Mouse (Mus musculus) C2C12 (cell line): ENCODE measurements at regions not wholly inside any gene's neighbourhood (a gene's known extent, or its start where the extent isn't known, plus 50 kb on each side); places are given as distances from the start of the nearest gene placed in this dataset.

ENCODE experiments used
- H3K27me3 ChIP-seq: one replicate; pipeline ENCODE4 v1.6.1; 2011; ENCODE audit not compliant: control insufficient read depth, insufficient read depth, insufficient read length
- H3K36me3 ChIP-seq: one replicate; pipeline ENCODE4 v1.6.1; 2011; ENCODE audit not compliant: control insufficient read depth, insufficient read depth
- H3K4me3 ChIP-seq: one replicate; pipeline ENCODE4 v1.5.1; 2011; ENCODE audit warnings: mild to moderate bottlenecking, control low read depth; ENCODE audit not compliant: poor library complexity, insufficient read depth, severe bottlenecking
- H3K79me2 ChIP-seq: one replicate; pipeline ENCODE4 v1.6.1; 2011; ENCODE audit not compliant: control insufficient read depth, insufficient read depth
- H3K79me3 ChIP-seq: one replicate; pipeline ENCODE4 v1.6.1; 2011; ENCODE audit warnings: low read depth, control low read depth
- H3ac ChIP-seq: one replicate; pipeline ENCODE3; 2011; ENCODE audit warnings: low read depth; ENCODE audit not compliant: control insufficient read depth, insufficient read length
- CEBPB ChIP-seq: IDR thresholded peaks from one replicate; pipeline ENCODE4 v1.6.1; 2011; ENCODE audit warnings: low read depth, mild to moderate bottlenecking, control low read depth, moderate library complexity
- CTCF ChIP-seq: IDR thresholded peaks from one replicate; pipeline ENCODE4 v1.5.1; 2011; ENCODE audit not compliant: control insufficient read depth, insufficient read depth, insufficient read length
- FOSL1 ChIP-seq: IDR thresholded peaks from one replicate; pipeline ENCODE4 v1.8.0; 2011; ENCODE audit warnings: mild to moderate bottlenecking, low read length; ENCODE audit not compliant: poor library complexity, insufficient read depth, severe bottlenecking
- MAX ChIP-seq: IDR thresholded peaks from one replicate; pipeline ENCODE4 v1.6.1; 2011; ENCODE audit warnings: mild to moderate bottlenecking, control low read depth
- MYOD1 ChIP-seq: IDR thresholded peaks from one replicate; pipeline ENCODE4 v1.6.1; 2011; ENCODE audit warnings: low read depth; ENCODE audit not compliant: control insufficient read depth, insufficient read length
- MYOG ChIP-seq: IDR thresholded peaks from one replicate; pipeline ENCODE4 v1.6.1; 2011; ENCODE audit not compliant: control insufficient read depth, insufficient read length; ENCODE audit errors: extremely low read depth
- USF1 ChIP-seq: IDR thresholded peaks from one replicate; pipeline ENCODE4 v1.6.1; 2011; ENCODE audit warnings: low read depth, mild to moderate bottlenecking, control low read depth, moderate library complexity

DNA sequence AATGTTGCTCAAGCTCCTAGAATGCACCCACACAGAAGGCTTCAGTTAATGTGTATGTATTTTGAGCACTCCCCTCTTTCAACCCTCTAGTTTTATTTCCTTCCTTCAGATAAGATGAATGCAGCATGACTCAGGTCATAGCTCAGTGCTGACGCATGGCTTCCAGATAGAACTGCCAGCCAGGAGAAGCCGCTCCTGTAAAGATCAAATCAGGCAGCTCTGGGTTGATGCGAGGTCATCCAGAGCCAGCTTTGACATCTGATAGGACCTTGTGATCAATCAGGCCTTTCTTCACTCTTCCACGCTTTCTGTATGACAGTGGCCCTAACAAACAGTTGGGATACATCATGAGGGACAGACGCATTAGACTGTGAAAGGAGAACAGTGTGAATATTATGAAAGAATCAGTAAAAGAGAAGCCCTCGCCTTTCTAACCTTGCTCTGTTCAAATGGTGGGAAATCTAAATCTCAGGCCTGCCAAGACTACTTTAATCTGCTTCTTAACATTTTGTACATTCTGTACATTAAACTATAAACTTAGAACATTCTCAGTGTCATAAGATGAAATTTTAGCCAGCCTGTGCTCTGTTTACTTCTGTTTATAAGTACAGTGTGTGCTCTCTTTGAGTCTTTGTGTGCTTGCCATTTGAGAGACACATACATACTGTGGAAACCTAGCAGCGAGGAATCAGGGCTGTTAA lies 807.9 kb upstream of the Tbl1xr1 start:
- Histone ChIP-seq H3K27me3 (no peaks in the 10 kb centered on the region), H3K79me3 (no peaks in the 10 kb centered on the region), H3K4me3 (no peak overlapping the region), H3K79me2 (no peaks in the 10 kb centered on the region), H3K36me3 (no peaks in the 10 kb centered on the region), H3ac (no peak overlapping the region)
- no peak for TF ChIP-seq MYOD1
- TF ChIP-seq CEBPB = no peak
- TF ChIP-seq CTCF = no peak
- TF ChIP-seq USF1 = no peak
- no peak for TF ChIP-seq MYOG
- TF ChIP-seq FOSL1 = peak; percentile 61
- TF ChIP-seq MAX = no peak

DNA sequence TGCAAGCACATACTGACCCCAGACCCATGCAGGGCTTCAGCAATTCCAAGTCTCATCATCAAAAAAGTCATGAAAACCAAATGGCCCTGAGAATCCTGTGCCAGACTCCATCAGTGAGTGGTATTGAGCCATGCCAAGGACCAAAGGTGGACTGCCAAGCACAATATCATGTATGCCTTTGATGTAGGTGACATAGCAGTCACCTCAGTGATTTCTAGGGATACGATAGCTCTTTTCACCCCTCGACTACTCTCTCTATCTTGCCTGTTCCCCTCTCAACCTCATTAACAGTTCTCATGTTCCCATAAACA lies 807.4 kb upstream of the Tbl1xr1 start:
- no peak overlapping the region for H3K4me3 ChIP-seq
- TF ChIP-seq MYOG = no peak
- no peak for TF ChIP-seq MAX
- TF ChIP-seq CTCF = no peak
- TF ChIP-seq CEBPB = no peak
- TF ChIP-seq FOSL1 = no peak
- TF ChIP-seq MYOD1 = no peak
- no peak for TF ChIP-seq USF1
- H3K79me2 ChIP-seq = no peaks in the 10 kb centered on the region
- no peak overlapping the region for H3ac ChIP-seq
- H3K36me3 ChIP-seq = no peaks in the 10 kb centered on the region
- no peaks in the 10 kb centered on the region for H3K79me3 ChIP-seq
- H3K27me3 ChIP-seq = no peaks in the 10 kb centered on the region

DNA sequence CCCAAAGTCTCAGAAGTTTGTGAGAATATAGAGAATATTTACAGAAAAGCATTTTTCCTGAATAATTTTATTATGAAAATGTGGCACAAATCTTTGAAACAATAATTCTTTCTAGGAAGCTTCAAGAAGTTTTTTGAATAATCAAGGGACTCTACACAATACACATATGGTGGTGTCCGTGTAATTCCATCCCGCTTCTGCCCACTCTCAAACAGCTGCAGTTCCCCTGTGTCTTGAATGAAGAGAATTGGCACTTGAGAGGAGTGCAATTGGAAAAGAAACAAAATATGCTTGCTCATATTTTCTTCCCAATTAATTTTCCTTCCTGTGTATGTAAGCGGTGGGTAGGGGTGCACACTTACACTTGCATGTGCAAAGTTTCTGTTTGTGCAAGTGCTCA lies 805.7 kb upstream of the Tbl1xr1 start:
- no peak overlapping the region for H3ac ChIP-seq
- TF ChIP-seq CEBPB (no peak), MAX (no peak), CTCF (no peak), MYOG (no peak), USF1 (no peak), FOSL1 (no peak), MYOD1 (no peak)
- no peaks in the 10 kb centered on the region for H3K27me3 ChIP-seq
- H3K79me2 ChIP-seq = no peaks in the 10 kb centered on the region
- no peaks in the 10 kb centered on the region for H3K36me3 ChIP-seq
- H3K4me3 ChIP-seq = no peak overlapping the region
- H3K79me3 ChIP-seq = no peaks in the 10 kb centered on the region

DNA sequence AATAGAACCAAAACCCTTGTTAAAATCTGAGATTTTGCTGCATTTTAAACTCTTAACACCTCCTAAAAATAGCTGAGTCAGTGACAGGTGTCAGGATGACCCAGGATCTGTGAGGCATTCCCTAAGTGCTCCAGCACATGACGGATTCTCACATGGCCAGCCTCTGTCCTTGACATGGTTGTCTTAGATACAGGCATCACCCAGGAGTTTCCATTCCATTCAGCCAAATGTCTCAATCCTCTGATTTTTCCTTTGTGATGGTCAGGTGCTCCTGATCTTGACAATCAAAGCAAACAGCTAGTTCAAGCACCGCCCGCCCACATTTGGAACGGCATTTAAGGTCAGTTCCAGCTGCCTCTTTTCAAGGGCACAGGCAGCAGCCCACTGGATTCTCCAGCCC lies 804.2 kb upstream of the Tbl1xr1 start:
- TF ChIP-seq USF1 = no peak
- no peak for TF ChIP-seq MAX
- TF ChIP-seq FOSL1 = no peak
- no peak for TF ChIP-seq MYOD1
- no peak for TF ChIP-seq CEBPB
- no peak for TF ChIP-seq CTCF
- no peak for TF ChIP-seq MYOG
- Histone ChIP-seq H3K36me3 (no peaks in the 10 kb centered on the region), H3K4me3 (no peak overlapping the region), H3ac (no peak overlapping the region), H3K79me2 (no peaks in the 10 kb centered on the region), H3K27me3 (no peaks in the 10 kb centered on the region), H3K79me3 (no peaks in the 10 kb centered on the region)

DNA sequence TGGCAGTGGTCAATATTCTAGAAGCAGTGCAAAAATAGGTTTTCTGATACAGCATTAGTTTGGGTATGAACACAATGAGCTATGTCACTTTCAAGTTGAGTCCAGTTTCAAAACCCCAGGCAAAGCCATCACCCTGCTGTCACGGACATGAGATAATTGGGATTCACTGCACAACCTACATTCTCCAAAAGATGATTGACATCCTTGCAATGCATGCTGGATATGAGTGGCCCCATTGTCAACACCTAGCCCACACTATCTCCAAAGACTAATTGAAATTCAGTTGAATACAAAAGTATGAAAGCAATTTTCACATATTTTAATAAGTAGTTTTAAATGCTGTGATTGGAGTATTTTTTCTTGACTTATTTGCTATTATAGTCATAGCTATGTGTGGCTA lies 783.7 kb upstream of the Tbl1xr1 start:
- H3K79me2 ChIP-seq = no peaks in the 10 kb centered on the region

DNA sequence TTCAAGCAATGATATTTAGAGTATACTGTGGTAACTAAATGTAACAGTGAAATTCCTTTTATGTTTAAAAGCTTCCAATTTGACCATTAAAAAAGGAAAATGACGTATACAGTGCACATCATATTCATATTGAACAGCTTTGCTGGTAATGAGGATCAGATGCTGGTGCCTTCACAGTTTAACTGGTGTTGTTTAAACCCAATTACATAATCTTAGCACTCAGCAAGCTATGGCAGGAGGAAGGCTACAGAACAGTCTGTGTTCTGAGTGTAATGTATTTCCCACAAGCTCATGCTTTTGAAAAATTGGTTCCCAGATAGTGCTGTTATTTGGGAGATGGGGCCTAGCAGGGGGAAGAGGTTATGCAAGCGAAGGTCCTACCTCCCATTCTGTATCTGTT lies 783.1 kb upstream of the Tbl1xr1 start:
- H3ac ChIP-seq = no peak overlapping the region
- H3K36me3 ChIP-seq = no peaks in the 10 kb centered on the region
- H3K79me2 ChIP-seq = no peaks in the 10 kb centered on the region
- no peak for TF ChIP-seq CEBPB
- H3K79me3 ChIP-seq = no peaks in the 10 kb centered on the region
- no peak overlapping the region for H3K4me3 ChIP-seq
- H3K27me3 ChIP-seq = no peaks in the 10 kb centered on the region

More for the DNA sequence above, 783.7 kb upstream of the Tbl1xr1 start:
- Histone ChIP-seq H3K27me3 (no peaks in the 10 kb centered on the region), H3K4me3 (no peak overlapping the region), H3K79me3 (no peaks in the 10 kb centered on the region), H3ac (no peak overlapping the region), H3K36me3 (no peaks in the 10 kb centered on the region)
- TF ChIP-seq USF1 (no peak), CEBPB (no peak), MYOG (no peak), CTCF (no peak), MAX (no peak), MYOD1 (no peak), FOSL1 (no peak)
